Comparison of ENCODE assay signal across 15 mouse cellular contexts in genomic region chr7:72294886-72295285, GRCm38 (mm10).
"Had no signal": no experiment of that assay in that cellular context is flagged by ENCODE, and none has a peak within 500 bp of the region (broad histone marks: within the 10 kb centered on the region; RNA-seq: fewer than 3 reads in every experiment).

No protein-coding gene starts in this region.

- H3K4me1 ChIP-seq: intestine, embryonic 15.5 days; limb, embryonic 12.5 days; limb, embryonic 15.5 days; liver, embryonic 13.5 days; midbrain, embryonic 12.5 days; midbrain, embryonic 15.5 days; neural tube, embryonic 12.5 days had no signal

- H3K9me3 ChIP-seq: intestine, embryonic 15.5 days; limb, embryonic 12.5 days; limb, embryonic 15.5 days; liver, embryonic 13.5 days; midbrain, embryonic 12.5 days; midbrain, embryonic 15.5 days; neural tube, embryonic 12.5 days had no signal

- H3K27me3 ChIP-seq: intestine, embryonic 15.5 days; limb, embryonic 12.5 days; limb, embryonic 15.5 days; liver, embryonic 13.5 days; midbrain, embryonic 12.5 days; midbrain, embryonic 15.5 days; neural tube, embryonic 12.5 days had no signal

- H3K27ac ChIP-seq: intestine, embryonic 15.5 days; limb, embryonic 12.5 days; limb, embryonic 15.5 days; liver, embryonic 13.5 days; macrophage; midbrain, embryonic 12.5 days; midbrain, embryonic 15.5 days; neural tube, embryonic 12.5 days had no signal

- H3K4me2 ChIP-seq: intestine, embryonic 15.5 days; limb, embryonic 12.5 days; limb, embryonic 15.5 days; liver, embryonic 13.5 days; midbrain, embryonic 12.5 days; midbrain, embryonic 15.5 days; neural tube, embryonic 12.5 days had no signal

- DNase-seq: kidney, adult 11 months; kidney, adult 9 months; left cerebral cortex, postnatal 4 days; liver, embryonic 13.5 days; lung, adult 2 months; thymus, adult 18-20 months; thymus, postnatal 36 days had no signal

- H3K4me3 ChIP-seq: intestine, embryonic 15.5 days; limb, embryonic 12.5 days; limb, embryonic 15.5 days; liver, embryonic 13.5 days; midbrain, embryonic 12.5 days; midbrain, embryonic 15.5 days; neural tube, embryonic 12.5 days had no signal

- ATAC-seq: intestine, embryonic 15.5 days; lung, postnatal 0 days; midbrain, embryonic 15.5 days had no signal

- H3K9ac ChIP-seq: intestine, embryonic 15.5 days; limb, embryonic 12.5 days; limb, embryonic 15.5 days; liver, embryonic 13.5 days; midbrain, embryonic 12.5 days; midbrain, embryonic 15.5 days; neural tube, embryonic 12.5 days had no signal

- H3K36me3 ChIP-seq: intestine, embryonic 15.5 days; limb, embryonic 12.5 days; limb, embryonic 15.5 days; liver, embryonic 13.5 days; midbrain, embryonic 12.5 days; midbrain, embryonic 15.5 days; neural tube, embryonic 12.5 days had no signal
